Mouse (Mus musculus) lung, adult 2 months (tissue): ENCODE results near the gene Zbtb8os. TPM values are rescaled to one million over a fixed set of nuclear protein-coding genes. Genes with fewer than 3 reads are reported as not detected.

Experiments
- DNase-seq: peaks from one replicate; pipeline ENCODE4 v3.0.0; 2022
- H3K4me1 ChIP-seq: fragments of 200-500 bp; 2 replicates; pipeline ENCODE4 v1.6.1; 2011; ENCODE audit warnings: low read length; ENCODE audit not compliant: control insufficient read depth, insufficient read depth
- H3K4me3 ChIP-seq: fragments of 200-500 bp; replicated peaks from 2 replicates; pipeline ENCODE3; 2011; ENCODE audit warnings: low read depth, mild to moderate bottlenecking, control low read depth, low read length; ENCODE audit errors: extremely low read depth
- CTCF ChIP-seq: fragments of 200-500 bp; IDR thresholded peaks from 2 replicates; pipeline ENCODE4 v1.5.1; 2011; ENCODE audit warnings: mild to moderate bottlenecking, low read length, control low read depth; ENCODE audit not compliant: insufficient read depth
- POLR2A ChIP-seq: fragments of 200-500 bp; IDR thresholded peaks from 2 replicates; pipeline ENCODE4 v1.6.1; 2011; ENCODE audit warnings: low read depth, mild to moderate bottlenecking, control low read depth, low read length, borderline replicate concordance; ENCODE audit errors: extremely low read depth
- WGBS: fragments of 180-500 bp; shearing (Covaris S2); methylation state at CpG from one replicate; pipeline ENCODE4 v1.1.7; 2018; 5-methylcytosine and 5-hydroxymethylcytosine counted together
- polyA plus RNA-seq: library from polyadenylated mRNA; depleted of rRNA; stranded (reverse); fragments of >200 nt; gene quantifications from 2 replicates; pipeline ENCODE4 v1.2.3, GENCODE M21; 2012

The Zbtb8os gene
- polyA plus RNA-seq, 1 experiment, result 11.3 TPM

DNA sequence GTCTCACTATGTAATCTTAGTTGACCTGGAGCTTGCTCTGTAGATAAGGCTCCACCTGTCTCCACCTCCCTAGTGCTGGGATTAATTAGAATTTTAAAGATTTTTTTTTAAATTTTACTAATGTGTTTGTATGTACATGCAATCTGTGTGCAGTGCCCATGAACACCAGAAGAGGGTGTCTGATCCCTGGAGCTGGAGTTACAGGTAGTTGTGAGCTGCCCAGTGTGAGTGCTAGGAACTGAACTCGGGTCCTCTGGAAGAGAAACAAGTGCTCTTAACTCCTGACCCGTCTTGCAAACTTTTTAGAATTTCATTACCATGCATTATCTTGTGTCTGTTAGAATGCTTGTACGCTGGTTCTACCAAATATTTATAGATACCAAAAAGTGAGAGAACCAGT is 35.9 kb downstream of the Zbtb8os start:
- no peak overlapping the region for H3K4me3 ChIP-seq
- TF ChIP-seq CTCF (0 out of 2 replicates have a peak, but pooled peaks have one; percentile 1), POLR2A (no peak)
- peaks cover 12% of the 10 kb centered on the region for H3K4me1 ChIP-seq
- no peak for DNase-seq
- whole genome bisulfite sequencing, result 98% methylated on average over 3 of the region's 3 CpGs

- H3K4me3 ChIP-seq, result no peak overlapping the region
- H3K4me1 ChIP-seq, result peaks cover 12% of the 10 kb centered on the region
- no peak for DNase-seq
- whole genome bisulfite sequencing, result 43% methylated on average over 8 of the region's 8 CpGs
- TF ChIP-seq CTCF, result no peak
- no peak for TF ChIP-seq POLR2A
These were observed 37.9 kb downstream of the Zbtb8os start for GRCm38 (mm10) chr4:129373202-129373976.

DNA sequence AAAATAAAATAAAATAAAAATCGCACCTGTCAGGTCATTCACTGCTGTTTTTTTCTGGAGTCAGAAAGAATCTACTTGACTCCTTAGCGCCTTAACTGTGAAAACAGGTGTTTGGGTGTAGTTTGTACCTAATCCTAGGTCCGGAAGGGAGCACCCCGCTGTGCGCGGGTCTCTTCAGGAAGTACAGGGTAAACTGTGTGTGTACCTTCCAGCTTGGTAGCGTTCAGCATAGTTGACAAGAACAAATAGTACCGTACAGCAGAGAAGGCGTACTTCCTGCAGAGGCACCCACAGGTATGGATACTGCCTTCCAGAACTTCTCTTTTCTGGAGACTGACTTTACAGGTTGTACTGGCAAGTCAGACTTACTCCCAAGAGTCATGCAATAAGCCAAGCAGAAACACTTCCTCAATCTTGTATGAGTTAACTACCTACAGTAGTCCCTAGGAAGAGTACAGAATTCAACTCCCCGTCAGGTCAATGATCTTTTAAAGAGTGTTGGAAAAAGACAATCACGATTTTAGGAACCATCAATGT is 38.8 kb downstream of the Zbtb8os start:
- WGBS, result 50% methylated on average over 11 of the region's 11 CpGs
- H3K4me3 ChIP-seq, result no peak overlapping the region
- no peak for DNase-seq
- TF ChIP-seq POLR2A (no peak), CTCF (no peak)
- peaks cover 12% of the 10 kb centered on the region for H3K4me1 ChIP-seq

DNA sequence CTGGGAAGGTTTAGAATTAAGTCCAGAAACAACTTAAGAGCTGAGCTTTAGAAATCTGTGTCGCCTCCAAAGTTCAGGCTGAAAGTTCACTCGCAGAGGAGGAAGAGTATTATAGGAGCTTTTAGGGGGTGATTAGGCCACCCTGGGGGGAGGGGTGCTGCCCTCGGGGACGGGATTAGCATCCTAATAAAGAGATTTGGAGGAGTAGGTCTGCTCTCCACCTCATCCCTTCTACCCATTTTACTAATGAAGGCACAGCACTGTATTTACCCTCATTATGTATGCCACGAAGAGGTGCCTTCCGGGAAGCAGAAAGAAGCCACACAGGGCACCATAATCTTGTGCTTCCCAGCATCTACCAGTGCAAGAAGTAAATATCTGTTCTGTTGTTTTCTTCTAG is 39.5 kb downstream of the Zbtb8os start:
- no peak for TF ChIP-seq CTCF
- no peak for TF ChIP-seq POLR2A
- no peak overlapping the region for H3K4me3 ChIP-seq
- H3K4me1 ChIP-seq, result peaks cover 15% of the 10 kb centered on the region
- DNase-seq, result no peak
- 76% methylated on average over 6 of the region's 6 CpGs for WGBS

DNA sequence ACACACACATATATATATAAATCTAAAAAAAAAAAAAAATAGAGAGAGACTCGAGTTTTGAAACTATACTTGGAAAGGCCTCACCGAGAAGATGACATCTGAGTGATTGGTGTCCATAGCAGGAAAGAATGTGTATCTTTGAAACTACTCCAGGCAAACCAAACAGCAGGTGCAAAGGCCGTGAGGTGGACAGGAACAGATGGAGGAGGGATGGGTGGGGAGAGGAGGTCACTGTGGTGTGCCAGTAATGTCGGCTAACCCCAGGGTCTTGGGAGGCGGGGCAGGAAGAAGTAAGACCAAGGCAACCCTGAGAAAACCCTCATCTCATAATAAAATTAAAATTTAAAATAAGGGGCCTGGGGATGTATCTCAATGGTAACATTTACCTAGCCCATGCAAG is 40.3 kb downstream of the Zbtb8os start:
- DNase-seq, result no peak
- Histone ChIP-seq H3K4me3 (no peak overlapping the region), H3K4me1 (peaks cover 16% of the 10 kb centered on the region)
- no peak for TF ChIP-seq CTCF
- TF ChIP-seq POLR2A, result no peak
- 60% methylated on average over 5 of the region's 5 CpGs for WGBS

- peak; percentile 71 for DNase-seq
- H3K4me1 ChIP-seq, result peaks cover 16% of the 10 kb centered on the region
- WGBS, result under 1% methylated on average over 35 of the region's 68 CpGs
- TF ChIP-seq POLR2A (peak; percentile 30; the same call in 1 of the 2 replicates), CTCF (no peak)
- peak overlapping the region; percentile 75 for H3K4me3 ChIP-seq
These were observed 41.6 kb downstream of the Zbtb8os start for GRCm38 (mm10) chr4:129376961-129377545.

DNA sequence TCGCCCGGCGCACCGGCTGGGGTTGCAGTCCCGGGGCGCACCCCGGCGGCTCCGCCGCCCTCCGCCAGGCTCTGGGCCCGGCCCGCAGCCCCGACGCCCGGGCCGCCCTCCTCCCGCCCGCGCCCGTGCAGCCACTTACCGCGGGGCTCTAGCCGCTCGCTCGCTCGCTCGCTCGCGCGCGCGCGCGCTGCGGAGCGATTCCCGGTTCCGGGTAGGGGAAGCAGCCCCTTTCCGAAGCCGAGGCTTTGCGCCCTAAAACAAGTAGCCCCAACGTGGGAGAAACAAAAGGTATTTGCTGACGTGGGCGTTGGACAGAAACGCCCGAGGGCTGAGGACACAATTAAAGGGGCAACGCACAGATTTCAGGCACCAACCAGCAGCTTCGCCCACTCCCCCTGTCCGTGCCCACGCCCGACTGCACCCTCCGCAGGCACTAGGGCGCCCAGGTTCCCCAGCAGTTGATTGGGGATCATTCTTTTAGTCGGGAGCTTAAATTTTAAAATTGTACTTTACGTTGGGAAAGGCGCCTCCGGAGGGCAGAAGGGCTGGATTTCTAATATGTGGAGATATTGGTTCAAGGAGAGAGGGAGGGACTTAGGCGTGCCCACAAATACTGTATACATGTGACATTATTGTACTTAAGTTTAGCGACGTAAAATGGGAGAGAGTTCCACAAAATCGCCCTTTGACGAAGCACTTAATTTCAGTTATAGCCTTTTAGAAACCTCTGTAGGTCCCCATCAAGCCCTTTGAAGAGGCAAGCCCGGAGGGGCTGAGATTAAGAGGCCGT is 42.3 kb downstream of the Zbtb8os start, which contains the start of gene Zbtb8a:
Gene Zbtb8a, minus strand, starts transcription at position 516 of the 790 bp plus-strand sequence.
- H3K4me3 ChIP-seq, result peak within 1 kb of the TSS; percentile 75
- DNase-seq, result peak; percentile 69
- peak; percentile 57; the same call in 1 of the 2 replicates for TF ChIP-seq POLR2A
- TF ChIP-seq CTCF, result no peak
- peaks cover 16% of the 10 kb centered on the region for H3K4me1 ChIP-seq
- WGBS, result 2% methylated on average over 65 of the region's 65 CpGs

- Histone ChIP-seq H3K4me3 (no peak overlapping the region), H3K4me1 (peaks cover 15% of the 10 kb centered on the region)
- TF ChIP-seq CTCF (no peak), POLR2A (no peak)
- WGBS, result 57% methylated on average over 3 of the region's 3 CpGs
- DNase-seq, result no peak
These were observed 44.3 kb downstream of the Zbtb8os start for GRCm38 (mm10) chr4:129379805-129380204.

DNA sequence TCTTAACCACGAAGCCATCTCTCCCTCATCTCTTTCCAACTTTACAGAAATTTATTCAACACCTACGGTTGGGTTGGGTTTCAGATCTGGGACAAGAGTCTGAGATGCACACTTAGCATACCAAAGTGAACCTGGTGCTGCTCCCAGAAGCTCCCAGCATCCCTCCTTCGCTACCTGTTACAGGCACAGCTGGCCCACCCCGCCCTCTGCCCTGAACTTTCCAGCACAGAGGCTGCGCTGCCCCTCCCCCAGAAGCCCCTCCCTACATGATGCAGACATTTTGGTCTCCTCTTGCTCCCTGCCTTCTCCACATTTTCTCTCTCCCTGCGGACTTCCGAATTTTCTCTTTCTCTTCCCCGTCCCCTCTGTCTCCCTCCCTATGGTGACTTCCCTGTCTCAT is 45.7 kb downstream of the Zbtb8os start:
- 84% methylated on average over 8 of the region's 8 CpGs for WGBS
- TF ChIP-seq POLR2A (no peak), CTCF (no peak)

More for the DNA sequence above, 45.7 kb downstream of the Zbtb8os start:
- Histone ChIP-seq H3K4me3 (no peak overlapping the region), H3K4me1 (peaks cover 19% of the 10 kb centered on the region)
- no peak for DNase-seq
